Mouse (Mus musculus): ENCODE results near the gene Gpx1. TPM values are rescaled to one million over a fixed set of nuclear protein-coding genes. Genes with fewer than 3 reads are reported as not detected.

Gene Gpx1
- total RNA-seq, 1 experiment from 2014 or later, result 711 TPM

Other genes starting within 250 kb of the Gpx1 start
- gene Apeh, start 244.3 kb upstream of the Gpx1 start, total RNA-seq (2021), result 100 and 123 TPM in 2 replicates
- 9.1 and 10.0 TPM in 2 replicates for gene Bsn, start 148.5 kb upstream of the Gpx1 start, total RNA-seq (2021)
- 127 and 146 TPM in 2 replicates for gene Dag1, start 74.9 kb upstream of the Gpx1 start, total RNA-seq (2021)
- gene Nicn1, start 48.5 kb upstream of the Gpx1 start, total RNA-seq (2021), result 17.8 and 22.3 TPM in 2 replicates
- 5.2 and 7.0 TPM in 2 replicates for gene Amt, start 42.0 kb upstream of the Gpx1 start, total RNA-seq (2021)
- gene Rhoa, start 32.8 kb upstream of the Gpx1 start, total RNA-seq (2021), result 358 and 378 TPM in 2 replicates
- gene Tcta, start 32.7 kb upstream of the Gpx1 start, total RNA-seq (2021), result 38.9 and 49.8 TPM in 2 replicates
- gene Usp4, start 8.9 kb downstream of the Gpx1 start, total RNA-seq (2021), result 113 and 114 TPM in 2 replicates
- 1.5 and 1.7 TPM in 2 replicates for gene 1700102P08Rik, start 53.9 kb downstream of the Gpx1 start, total RNA-seq (2021)
- not detected in 2 replicates for gene Ccdc36, start 89.6 kb downstream of the Gpx1 start, total RNA-seq (2021)
- gene BC048562, start 97.6 kb downstream of the Gpx1 start, total RNA-seq (2021), result not detected in 2 replicates
- gene Ccdc71, start 121.6 kb downstream of the Gpx1 start, total RNA-seq (2021), result 36.9 and 51.4 TPM in 2 replicates
- gene Klhdc8b, start 122.7 kb downstream of the Gpx1 start, total RNA-seq (2021), result 33.2 and 38.8 TPM in 2 replicates
- 114 and 134 TPM in 2 replicates for gene Lamb2, start 140.8 kb downstream of the Gpx1 start, total RNA-seq (2021)
- gene Usp19, start 151.7 kb downstream of the Gpx1 start, total RNA-seq (2021), result 292 and 314 TPM in 2 replicates
- gene Qars, start 168.8 kb downstream of the Gpx1 start, total RNA-seq (2021), result 221 and 259 TPM in 2 replicates
- 126 and 144 TPM in 2 replicates for gene Qrich1, start 177.9 kb downstream of the Gpx1 start, total RNA-seq (2021)
- gene Impdh2, start 221.4 kb downstream of the Gpx1 start, total RNA-seq (2021), result 66.3 and 95.0 TPM in 2 replicates
- gene Ndufaf3, start 228.5 kb downstream of the Gpx1 start, total RNA-seq (2021), result 59.8 and 65.9 TPM in 2 replicates
- 79.2 and 85.4 TPM in 2 replicates for gene Dalrd3, start 231.0 kb downstream of the Gpx1 start, total RNA-seq (2021)
- gene Wdr6, start 239.8 kb downstream of the Gpx1 start, total RNA-seq (2021), result 90.9 and 141 TPM in 2 replicates

Measured in adrenal gland, postnatal 25 days (tissue).